Mouse (Mus musculus): ENCODE results near the gene 2010109A12Rik. TPM values are rescaled to one million over a fixed set of nuclear protein-coding genes. Genes with fewer than 3 reads are reported as not detected.

2010109A12Rik gene
- total RNA-seq (2021) = under 1 TPM in 1 of 2 experiments, not detected in 1; 0.66 TPM

GRCm38 (mm10) chr5:93206109-93207005 is at the start of gene 2010109A12Rik, which contains the start of gene Ccni:
2010109A12Rik (plus strand) TSS chr5:93206518.
Ccni (minus strand) TSS chr5:93206495.
- intact Hi-C loops (cut with DNase I) = loop anchor here (1.0 to 10.0 kb wide), 2 partner anchors 61 to 118 kb away; partner anchors contain the start of gene Ccng2
- DNase-seq (ENCODE audit: low spot score in 2 of 2) = peak; percentile 97

GRCm38 (mm10) chr5:93163541-93163940 is 42.8 kb upstream of the 2010109A12Rik start:
- DNase-seq (ENCODE audit: low spot score in 2 of 2) = peak; percentile 50 to 63
- intact Hi-C loops (cut with DNase I) = loop anchor here (2.0 to 5.0 kb wide), 4 partner anchors 71 to 486 kb away; partner anchors contain the start of genes Ccdc158 and Sept11

- DNase-seq (ENCODE audit: low spot score in 2 of 2) = no peak
- intact Hi-C loops (cut with DNase I) = no loop called here
Measured at GRCm38 (mm10) chr5:93167919-93168516, 38.3 kb upstream of the 2010109A12Rik start.

GRCm38 (mm10) chr5:93168654-93169053 is 37.7 kb upstream of the 2010109A12Rik start:
- no peak for DNase-seq (ENCODE audit: low spot score in 2 of 2)
- intact Hi-C loops (cut with DNase I) = no loop called here

- intact Hi-C loops (cut with DNase I) = no loop called here
Measured at GRCm38 (mm10) chr5:93171420-93171819, 34.9 kb upstream of the 2010109A12Rik start.

GRCm38 (mm10) chr5:93172536-93172935 is 33.8 kb upstream of the 2010109A12Rik start:
- no peak for DNase-seq (ENCODE audit: low spot score in 2 of 2)
- intact Hi-C loops (cut with DNase I) = no loop called here

More at GRCm38 (mm10) chr5:93171420-93171819, 34.9 kb upstream of the 2010109A12Rik start:
- no peak for DNase-seq (ENCODE audit: low spot score in 2 of 2)

GRCm38 (mm10) chr5:93174675-93175074 is 31.6 kb upstream of the 2010109A12Rik start:
- no peak for DNase-seq (ENCODE audit: low spot score in 2 of 2)
- intact Hi-C loops (cut with DNase I) = no loop called here

- intact Hi-C loops (cut with DNase I) = no loop called here
- peak in 1 of 2 experiments; percentile 53 for DNase-seq (ENCODE audit: low spot score in 2 of 2)
Measured at GRCm38 (mm10) chr5:93178616-93179015, 27.7 kb upstream of the 2010109A12Rik start.

GRCm38 (mm10) chr5:93180252-93180651 is 26.1 kb upstream of the 2010109A12Rik start:
- intact Hi-C loops (cut with DNase I) = loop anchor here (2.0 kb wide), 1 partner anchor 143 kb away; no protein-coding TSS in a partner anchor
- no peak for DNase-seq (ENCODE audit: low spot score in 2 of 2)

- intact Hi-C loops (cut with DNase I) = no loop called here
- DNase-seq (ENCODE audit: low spot score in 2 of 2) = no peak
Measured at GRCm38 (mm10) chr5:93183311-93183710, 23.0 kb upstream of the 2010109A12Rik start.

GRCm38 (mm10) chr5:93184548-93184947 is 21.8 kb upstream of the 2010109A12Rik start:
- intact Hi-C loops (cut with DNase I) = no loop called here
- no peak for DNase-seq (ENCODE audit: low spot score in 2 of 2)

GRCm38 (mm10) chr5:93189607-93190006 is 16.7 kb upstream of the 2010109A12Rik start:
- no peak for DNase-seq (ENCODE audit: low spot score in 2 of 2)
- intact Hi-C loops (cut with DNase I) = no loop called here

- intact Hi-C loops (cut with DNase I) = no loop called here
- DNase-seq (ENCODE audit: low spot score in 2 of 2) = no peak
Measured at GRCm38 (mm10) chr5:93190428-93190827, 15.9 kb upstream of the 2010109A12Rik start.

- no peak for DNase-seq (ENCODE audit: low spot score in 2 of 2)
- intact Hi-C loops (cut with DNase I) = no loop called here
Measured at GRCm38 (mm10) chr5:93198232-93198631, 8.1 kb upstream of the 2010109A12Rik start.

- intact Hi-C loops (cut with DNase I) = loop anchor here (10.0 kb wide), 1 partner anchor 124 kb away; no protein-coding TSS in a partner anchor
- no peak for DNase-seq (ENCODE audit: low spot score in 2 of 2)
Measured at GRCm38 (mm10) chr5:93201181-93201580, 5.1 kb upstream of the 2010109A12Rik start.

- intact Hi-C loops (cut with DNase I) = loop anchor here (1.0 to 10.0 kb wide), 2 partner anchors 62 to 119 kb away; partner anchors contain the start of gene Ccng2
- DNase-seq (ENCODE audit: low spot score in 2 of 2) = peak; percentile 43 to 47
Measured at GRCm38 (mm10) chr5:93205371-93206108, 778 bp upstream of the 2010109A12Rik start.

GRCm38 (mm10) chr5:93207006-93207348 is 659 bp downstream of the 2010109A12Rik start:
- intact Hi-C loops (cut with DNase I) = loop anchor here (10.0 kb wide), 1 partner anchor 118 kb away; no protein-coding TSS in a partner anchor
- DNase-seq (ENCODE audit: low spot score in 2 of 2) = peak in 1 of 2 experiments; percentile 32

- intact Hi-C loops (cut with DNase I) = loop anchor here (10.0 kb wide), 1 partner anchor 117 kb away; no protein-coding TSS in a partner anchor
Measured at GRCm38 (mm10) chr5:93207555-93207954, 1.2 kb downstream of the 2010109A12Rik start.

GRCm38 (mm10) chr5:93218375-93218774 is 12.1 kb downstream of the 2010109A12Rik start:
- no peak for DNase-seq (ENCODE audit: low spot score in 2 of 2)
- intact Hi-C loops (cut with DNase I) = no loop called here

More at GRCm38 (mm10) chr5:93207555-93207954, 1.2 kb downstream of the 2010109A12Rik start:
- DNase-seq (ENCODE audit: low spot score in 2 of 2) = no peak
